Mouse (Mus musculus): ENCODE data around the gene Smpd2. TPM values are rescaled to one million over a fixed set of nuclear protein-coding genes. Genes with fewer than 3 reads are reported as not detected.
"Not testable (repeated sequence)": the region's sequence is repeated elsewhere in the genome, so short reads cannot be mapped to it uniquely, and the experiment has no call there.

Gene Smpd2
- polyA plus RNA-seq, 1 experiment: 36.0 TPM

GRCm38 (mm10) chr10:41509160-41509559, 19.0 kb upstream of the Smpd2 start:
- TF ChIP-seq CTCF (IDR thresholded peaks at IDR 0.05; ENCODE audit: borderline replicate concordance, insufficient read depth, low read depth, low read length) (peak; percentile 59), POLR2A (IDR thresholded peaks at IDR 0.05; ENCODE audit: borderline replicate concordance, insufficient read depth, low read length) (no peak)
- WGBS: 45% methylated on average over 2 of the region's 2 CpGs
- Histone ChIP-seq H3K4me1 (ENCODE audit: control insufficient read depth, insufficient read depth, low read length) (no peaks in the 10 kb centered on the region), H3K27me3 (ENCODE audit: control insufficient read depth, insufficient read depth, low read length) (no peaks in the 10 kb centered on the region), H3K4me3 (replicated peaks; ENCODE audit: insufficient read depth, low read depth, low read length) (no peak overlapping the region), H3K27ac (ENCODE audit: insufficient read depth, low read length) (no peak overlapping the region)
- no peak for DNase-seq

GRCm38 (mm10) chr10:41505446-41505845, 15.3 kb upstream of the Smpd2 start:
- TF ChIP-seq CTCF (IDR thresholded peaks at IDR 0.05; ENCODE audit: borderline replicate concordance, insufficient read depth, low read depth, low read length): peak; percentile 87
- H3K27ac ChIP-seq (ENCODE audit: insufficient read depth, low read length); H3K4me1 ChIP-seq (ENCODE audit: control insufficient read depth, insufficient read depth, low read length); H3K27me3 ChIP-seq (ENCODE audit: control insufficient read depth, insufficient read depth, low read length); H3K4me3 ChIP-seq (replicated peaks; ENCODE audit: insufficient read depth, low read depth, low read length): not testable (repeated sequence)
- WGBS: under 1% methylated on average over 3 of the region's 3 CpGs
- peak; percentile 70 to 86 for DNase-seq

GRCm38 (mm10) chr10:41504996-41505395, 14.8 kb upstream of the Smpd2 start:
- Histone ChIP-seq H3K27me3 (ENCODE audit: control insufficient read depth, insufficient read depth, low read length) (no peaks in the 10 kb centered on the region), H3K4me1 (ENCODE audit: control insufficient read depth, insufficient read depth, low read length) (no peaks in the 10 kb centered on the region), H3K4me3 (replicated peaks; ENCODE audit: insufficient read depth, low read depth, low read length) (no peak overlapping the region), H3K27ac (ENCODE audit: insufficient read depth, low read length) (no peak overlapping the region)
- DNase-seq: no peak
- TF ChIP-seq POLR2A (IDR thresholded peaks at IDR 0.05; ENCODE audit: borderline replicate concordance, insufficient read depth, low read length) (no peak), CTCF (IDR thresholded peaks at IDR 0.05; ENCODE audit: borderline replicate concordance, insufficient read depth, low read depth, low read length) (no peak)
- 69% methylated on average over 1 of the region's 1 CpGs for WGBS

- H3K4me3 ChIP-seq (replicated peaks; ENCODE audit: insufficient read depth, low read depth, low read length): no peak overlapping the region
- TF ChIP-seq CTCF (IDR thresholded peaks at IDR 0.05; ENCODE audit: borderline replicate concordance, insufficient read depth, low read depth, low read length) (no peak), POLR2A (IDR thresholded peaks at IDR 0.05; ENCODE audit: borderline replicate concordance, insufficient read depth, low read length) (no peak)
- H3K27ac ChIP-seq (ENCODE audit: insufficient read depth, low read length): no peak overlapping the region
- H3K27me3 ChIP-seq (ENCODE audit: control insufficient read depth, insufficient read depth, low read length): no peaks in the 10 kb centered on the region
- DNase-seq: peak in 1 of 2 experiments; percentile 49
- H3K4me1 ChIP-seq (ENCODE audit: control insufficient read depth, insufficient read depth, low read length): no peaks in the 10 kb centered on the region
- WGBS: 22% methylated on average over 4 of the region's 4 CpGs
Observed at GRCm38 (mm10) chr10:41500941-41501340, 10.8 kb upstream of the Smpd2 start.

GRCm38 (mm10) chr10:41491111-41491510, 942 bp upstream of the Smpd2 start:
- Histone ChIP-seq H3K4me3 (replicated peaks; ENCODE audit: insufficient read depth, low read depth, low read length) (peak overlapping the region; percentile 9), H3K27ac (ENCODE audit: insufficient read depth, low read length) (no peak overlapping the region), H3K4me1 (ENCODE audit: control insufficient read depth, insufficient read depth, low read length) (peaks cover 7% of the 10 kb centered on the region), H3K27me3 (ENCODE audit: control insufficient read depth, insufficient read depth, low read length) (no peaks in the 10 kb centered on the region)
- TF ChIP-seq POLR2A (IDR thresholded peaks at IDR 0.05; ENCODE audit: borderline replicate concordance, insufficient read depth, low read length) (no peak), CTCF (IDR thresholded peaks at IDR 0.05; ENCODE audit: borderline replicate concordance, insufficient read depth, low read depth, low read length) (no peak)
- DNase-seq: no peak
- WGBS: 19% methylated on average over 4 of the region's 4 CpGs

GRCm38 (mm10) chr10:41490518-41490873, 327 bp upstream of the Smpd2 start:
- H3K4me3 ChIP-seq (replicated peaks; ENCODE audit: insufficient read depth, low read depth, low read length): peak overlapping the region; percentile 77
- DNase-seq: no peak
- WGBS: under 1% methylated on average over 29 of the region's 29 CpGs
- TF ChIP-seq CTCF (IDR thresholded peaks at IDR 0.05; ENCODE audit: borderline replicate concordance, insufficient read depth, low read depth, low read length): no peak
- no peak for TF ChIP-seq POLR2A (IDR thresholded peaks at IDR 0.05; ENCODE audit: borderline replicate concordance, insufficient read depth, low read length)
- H3K4me1 ChIP-seq (ENCODE audit: control insufficient read depth, insufficient read depth, low read length): peaks cover 7% of the 10 kb centered on the region
- no peaks in the 10 kb centered on the region for H3K27me3 ChIP-seq (ENCODE audit: control insufficient read depth, insufficient read depth, low read length)
- peak overlapping the region; percentile 20; the same call in 1 of the 2 replicates for H3K27ac ChIP-seq (ENCODE audit: insufficient read depth, low read length)

- Histone ChIP-seq H3K27ac (ENCODE audit: insufficient read depth, low read length) (no peak overlapping the region), H3K4me1 (ENCODE audit: control insufficient read depth, insufficient read depth, low read length) (peaks cover 7% of the 10 kb centered on the region), H3K4me3 (replicated peaks; ENCODE audit: insufficient read depth, low read depth, low read length) (no peak overlapping the region), H3K27me3 (ENCODE audit: control insufficient read depth, insufficient read depth, low read length) (no peaks in the 10 kb centered on the region)
- TF ChIP-seq CTCF (IDR thresholded peaks at IDR 0.05; ENCODE audit: borderline replicate concordance, insufficient read depth, low read depth, low read length): no peak
- no peak for TF ChIP-seq POLR2A (IDR thresholded peaks at IDR 0.05; ENCODE audit: borderline replicate concordance, insufficient read depth, low read length)
- 57% methylated on average over 8 of the region's 8 CpGs for WGBS
- no peak for DNase-seq
Observed at GRCm38 (mm10) chr10:41489294-41489693, 875 bp downstream of the Smpd2 start.

GRCm38 (mm10) chr10:41488877-41489276, 1.3 kb downstream of the Smpd2 start:
- Histone ChIP-seq H3K4me1 (ENCODE audit: control insufficient read depth, insufficient read depth, low read length) (peaks cover 7% of the 10 kb centered on the region), H3K27me3 (ENCODE audit: control insufficient read depth, insufficient read depth, low read length) (no peaks in the 10 kb centered on the region), H3K27ac (ENCODE audit: insufficient read depth, low read length) (no peak overlapping the region), H3K4me3 (replicated peaks; ENCODE audit: insufficient read depth, low read depth, low read length) (no peak overlapping the region)
- TF ChIP-seq POLR2A (IDR thresholded peaks at IDR 0.05; ENCODE audit: borderline replicate concordance, insufficient read depth, low read length): no peak
- TF ChIP-seq CTCF (IDR thresholded peaks at IDR 0.05; ENCODE audit: borderline replicate concordance, insufficient read depth, low read depth, low read length): no peak
- WGBS: 52% methylated on average over 7 of the region's 7 CpGs
- DNase-seq: no peak
